Mouse (Mus musculus) layer of hippocampus, postnatal 10 days (tissue): ENCODE measurements around the gene Klhl40. TPM values are rescaled to one million over a fixed set of nuclear protein-coding genes. Genes with fewer than 3 reads are reported as not detected.

Source experiments
- DNase-seq, 2 experiments: peaks; one replicate each; pipeline ENCODE4 v3.0.0; 2021; ENCODE audit warnings: low spot score in 2 of 2
- long read RNA-seq: library from polyadenylated mRNA; stranded (forward); transcript quantifications from one replicate; pipeline ENCODE4 v2.0.0, GENCODE M21; 2023
- total RNA-seq, 2 experiments: library from RNA; stranded (reverse); gene quantifications; 2 replicates each; pipeline ENCODE4 v1.2.3; 2021

Klhl40 gene
- 1 to 10 TPM; 2.9 to 3.2 TPM for total RNA-seq
- long read RNA-seq, partial matches to known transcripts, result 1 of 4 reads
- long read RNA-seq, other reads (novel, unspliced or antisense), result 0 of 4 reads

DNA sequence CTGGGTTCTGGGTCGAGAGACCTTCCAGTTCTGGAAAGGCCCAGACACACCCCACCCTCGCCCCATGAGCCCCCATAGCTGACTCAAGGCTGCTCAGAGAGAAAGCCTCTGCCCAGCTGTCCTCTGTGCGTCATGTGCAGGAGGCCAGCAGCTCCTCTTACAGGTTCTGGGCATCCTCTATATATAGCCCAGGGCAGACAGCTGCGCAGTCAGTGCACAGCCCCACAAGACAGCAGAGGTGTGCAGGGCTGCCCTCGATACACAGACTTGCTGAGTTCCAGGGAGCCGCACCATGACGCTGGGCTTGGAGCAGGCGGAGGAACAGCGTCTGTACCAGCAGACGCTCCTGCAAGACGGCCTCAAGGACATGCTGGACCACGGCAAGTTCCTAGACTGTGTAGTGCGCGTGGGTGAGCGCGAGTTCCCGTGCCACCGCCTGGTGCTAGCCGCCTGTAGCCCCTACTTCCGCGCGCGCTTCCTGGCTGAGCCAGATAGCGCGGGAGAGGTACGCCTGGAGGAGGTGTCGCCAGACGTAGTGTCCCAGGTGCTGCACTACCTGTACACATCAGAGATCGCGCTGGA is at the start of gene Klhl40:
Gene Klhl40 (plus strand): TSS at position 124 of the 582 bp plus-strand sequence.
- DNase-seq, result no peak

DNA sequence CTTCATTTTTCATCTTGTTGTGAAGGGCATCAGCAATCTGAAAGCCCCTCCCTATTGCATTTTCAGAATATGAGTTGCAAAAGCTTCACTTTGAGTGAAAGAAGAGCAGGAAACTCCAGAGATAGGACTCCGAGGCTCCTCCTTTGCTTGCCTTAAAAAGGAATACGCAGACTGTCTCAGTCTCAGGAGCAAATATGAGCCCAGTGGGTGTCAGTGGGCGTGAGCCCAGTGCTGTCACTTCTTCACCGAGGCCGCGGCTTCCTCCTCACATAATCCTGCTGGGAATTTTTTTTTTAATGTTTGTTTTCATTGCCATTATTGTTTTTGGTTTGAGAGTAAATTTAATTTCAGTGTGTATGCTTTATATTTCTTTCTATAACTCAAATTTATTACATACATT is 36.9 kb upstream of the Klhl40 start:
- DNase-seq, result no peak

DNA sequence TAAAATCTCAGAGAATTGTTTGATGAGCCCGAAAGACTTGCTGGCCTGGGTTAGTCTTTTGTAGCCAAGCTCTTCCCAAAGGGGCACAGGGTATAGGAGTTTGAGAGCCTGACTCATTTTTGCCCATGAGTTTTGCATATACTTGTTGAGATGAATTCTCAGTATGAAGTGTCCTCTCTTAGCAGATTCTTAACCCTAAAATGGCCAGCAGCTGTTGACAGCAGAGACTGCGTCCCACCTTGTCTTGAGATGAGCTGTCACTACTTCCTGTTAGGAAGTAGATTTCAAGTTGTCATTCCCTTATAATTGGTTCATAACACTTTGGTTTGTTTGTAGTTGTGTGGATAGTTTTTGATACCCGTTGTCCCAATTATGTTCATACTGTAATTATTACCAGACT is 36.2 kb upstream of the Klhl40 start:
- DNase-seq, result no peak

DNA sequence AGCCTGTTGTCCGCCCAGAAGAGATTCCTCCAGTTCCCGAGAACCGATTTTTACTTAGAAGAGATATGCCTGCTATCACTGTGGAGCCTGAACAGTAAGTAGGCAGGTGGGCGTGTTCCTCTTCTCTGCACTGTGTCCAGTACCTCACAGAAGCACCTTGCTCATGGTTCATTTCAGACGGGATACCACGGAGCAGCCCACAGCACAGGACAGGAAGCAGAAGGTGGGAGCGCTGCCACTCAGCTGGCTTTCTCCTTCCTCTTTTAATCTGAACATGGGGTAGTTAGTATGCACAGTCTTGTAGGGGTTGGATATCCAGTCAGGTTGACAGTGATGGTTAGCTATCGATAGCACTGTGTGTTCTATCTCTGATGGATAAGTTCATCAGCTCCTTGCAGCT is 33.4 kb upstream of the Klhl40 start:
- no peak for DNase-seq

- DNase-seq, result no peak
Observed at GRCm38 (mm10) chr9:121752774-121753173, 24.6 kb upstream of the Klhl40 start.

DNA sequence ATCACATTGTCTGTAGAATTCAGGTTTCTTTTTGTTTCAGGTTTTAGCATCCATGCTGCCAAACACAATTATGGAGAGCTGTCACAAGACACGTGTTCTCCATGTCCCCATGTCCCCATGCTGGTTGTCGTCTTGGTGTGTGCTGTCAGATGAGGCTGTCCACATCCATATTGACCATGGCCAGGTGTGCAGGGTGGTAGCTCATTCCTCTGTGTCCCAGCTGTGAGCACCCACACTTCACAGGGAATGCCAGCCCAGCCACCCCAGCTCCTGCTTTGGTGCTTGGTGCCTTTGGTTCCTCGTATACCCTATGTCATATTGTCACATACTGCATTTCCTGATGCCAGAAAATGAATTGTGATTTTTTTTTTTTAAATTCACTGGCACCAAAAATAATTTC is 22.8 kb upstream of the Klhl40 start:
- no peak for DNase-seq

DNA sequence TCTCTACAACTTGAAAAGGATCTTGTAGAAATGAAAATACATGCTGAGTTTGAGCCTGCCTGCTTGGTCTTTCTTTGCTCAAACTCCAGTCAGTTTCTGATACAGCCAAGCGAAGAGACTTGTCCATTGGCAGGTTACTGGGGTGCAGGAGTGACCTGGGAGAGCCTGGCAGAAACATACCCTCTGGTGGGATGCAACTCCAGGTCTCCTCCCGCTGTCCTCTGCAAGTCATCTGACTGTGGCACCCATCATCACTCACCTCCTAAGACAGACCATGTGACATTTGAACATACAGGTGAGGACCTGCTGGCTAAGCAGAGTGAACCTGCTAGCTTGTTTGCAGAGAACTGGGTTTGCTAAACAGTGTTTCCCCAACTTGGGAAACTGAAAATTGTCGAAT is 20.6 kb upstream of the Klhl40 start:
- DNase-seq, result no peak

DNA sequence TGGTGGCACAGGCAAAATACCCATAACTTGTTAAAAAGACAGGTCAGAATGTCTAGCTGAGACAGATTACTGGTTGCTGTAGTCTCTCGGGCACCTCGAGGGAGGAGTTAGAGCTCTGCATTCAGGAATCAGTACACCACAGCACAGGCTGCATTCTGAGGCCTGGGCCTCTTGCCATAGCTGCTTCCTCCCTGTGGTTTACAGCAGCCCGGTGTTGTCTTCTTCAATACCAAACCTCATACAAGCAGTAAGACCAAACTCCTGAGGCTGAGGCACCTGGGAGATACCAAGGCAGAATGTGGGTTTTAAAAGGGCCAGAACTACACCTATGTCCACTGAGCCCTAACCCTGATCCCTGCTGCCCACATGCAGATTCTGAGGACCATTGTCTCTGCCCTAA is 20.0 kb upstream of the Klhl40 start:
- DNase-seq, result peak; percentile 29 to 34

- DNase-seq, result peak in 1 of 2 experiments; percentile 32
Observed at GRCm38 (mm10) chr9:121757835-121758814, 19.3 kb upstream of the Klhl40 start.

- peak; percentile 82 to 84 for DNase-seq
Observed at GRCm38 (mm10) chr9:121759091-121760081, 18.0 kb upstream of the Klhl40 start, which contains the start of gene Zfp651. Gene Zfp651 (plus strand): TSS chr9:121759330.

DNA sequence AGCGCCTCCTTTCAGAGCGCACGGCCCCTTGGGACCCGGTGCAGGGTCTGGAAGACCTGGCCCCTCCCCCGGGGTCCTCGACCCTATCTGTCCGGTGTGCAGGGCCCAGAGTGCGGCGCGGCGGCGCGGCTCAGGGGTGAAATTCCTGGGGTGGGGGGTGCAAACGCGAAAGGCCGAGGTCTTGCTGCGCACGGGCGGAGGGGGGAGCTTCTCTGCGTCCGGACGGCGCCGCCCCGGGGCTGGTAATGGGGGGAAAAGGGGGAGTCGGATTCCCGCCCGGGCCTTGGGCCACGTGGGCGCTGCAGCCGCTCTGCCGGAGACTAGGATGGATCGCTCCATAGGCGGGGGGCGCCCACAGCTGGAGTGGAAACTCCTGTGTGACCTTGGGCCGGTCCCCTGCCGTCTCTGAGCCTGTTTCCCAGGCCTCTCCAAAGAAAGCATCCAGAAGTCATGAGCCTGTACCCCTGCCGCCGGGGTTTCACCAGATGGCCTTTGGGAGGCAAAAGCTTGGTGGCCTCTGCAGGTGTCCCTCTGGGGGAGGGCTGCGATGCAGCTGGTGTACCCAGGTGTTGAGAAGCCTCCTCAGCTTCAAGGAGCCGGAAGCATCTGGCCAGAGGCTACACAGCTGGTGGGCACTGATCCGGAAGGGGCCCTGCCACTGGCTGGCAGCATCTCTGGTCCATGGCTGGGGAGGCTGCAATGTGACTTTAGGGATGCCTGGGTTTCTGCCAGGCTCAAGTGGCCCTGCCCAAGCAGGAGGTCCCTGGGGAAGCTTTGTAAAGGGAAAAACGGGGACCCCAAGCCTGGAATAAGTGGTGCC is 16.9 kb upstream of the Klhl40 start:
- DNase-seq, result peak; percentile 57 to 72

DNA sequence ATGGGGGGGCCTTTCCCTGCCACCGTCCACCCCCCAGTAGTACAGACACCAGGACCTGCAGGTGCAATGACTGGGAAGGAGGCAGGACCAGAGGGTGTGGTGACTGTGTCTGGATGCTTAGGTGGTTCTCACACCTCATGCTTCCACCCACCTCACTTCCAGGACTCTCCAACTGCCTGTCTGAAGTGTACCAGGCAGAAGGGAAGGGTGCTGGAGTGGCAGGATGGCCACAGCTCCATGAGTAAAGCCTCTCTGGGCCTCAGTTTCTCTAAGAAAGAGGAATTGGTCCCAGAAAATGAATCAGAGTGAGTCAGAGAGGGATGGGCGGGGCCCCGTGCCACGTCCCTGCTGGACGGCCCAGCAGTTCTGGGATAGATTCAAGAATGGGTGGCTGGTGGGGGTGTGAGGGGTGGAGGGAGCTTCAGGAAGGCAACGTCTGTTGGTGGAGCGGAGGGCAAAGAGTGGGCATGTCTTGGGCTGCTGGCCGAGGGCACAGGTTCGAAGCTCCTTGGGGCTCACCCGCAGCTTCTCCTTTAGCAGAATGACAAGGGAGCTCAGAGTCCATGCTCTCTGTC is 16.2 kb upstream of the Klhl40 start:
- DNase-seq, result no peak

DNA sequence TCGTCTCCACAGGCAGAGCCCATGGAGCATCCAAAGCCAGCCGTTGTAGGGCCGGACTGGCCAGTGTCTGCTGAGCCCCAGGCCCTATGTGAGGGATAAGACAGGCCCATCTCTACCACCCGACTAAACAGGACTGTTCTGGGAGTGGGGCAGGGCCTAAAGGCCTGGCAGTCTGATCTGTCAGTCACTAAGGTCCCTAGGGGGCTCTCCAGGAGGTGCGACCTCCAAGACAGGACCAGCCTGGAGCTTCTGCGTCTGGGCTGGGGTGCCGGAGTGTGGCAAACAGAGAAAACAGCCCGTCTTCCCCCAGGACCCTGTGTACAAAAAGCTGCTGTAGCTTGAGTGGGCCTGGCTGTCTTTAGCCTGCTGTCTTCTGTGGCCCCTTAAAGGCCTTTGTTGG is 15.6 kb upstream of the Klhl40 start:
- peak in 1 of 2 experiments; percentile 22 for DNase-seq

- DNase-seq, result no peak
Observed at GRCm38 (mm10) chr9:121762248-121762647, 15.2 kb upstream of the Klhl40 start.

DNA sequence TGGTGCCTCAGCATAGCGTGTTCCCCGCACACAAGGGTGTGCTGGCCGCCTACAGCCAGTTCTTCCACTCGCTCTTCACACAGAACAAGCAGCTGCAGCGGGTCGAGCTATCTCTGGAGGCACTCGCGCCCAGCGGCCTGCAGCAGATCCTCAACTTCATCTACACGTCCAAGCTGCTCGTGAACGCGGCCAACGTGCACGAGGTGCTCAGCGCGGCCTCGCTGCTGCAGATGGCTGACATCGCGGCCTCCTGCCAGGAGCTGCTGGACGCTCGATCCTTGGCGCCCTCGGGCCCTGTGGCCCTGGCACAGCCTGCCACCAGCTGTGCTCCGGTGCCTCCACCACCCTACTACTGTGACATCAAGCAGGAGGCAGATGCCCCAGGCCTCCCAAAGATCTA is 14.6 kb upstream of the Klhl40 start:
- no peak for DNase-seq

- DNase-seq, result peak in 1 of 2 experiments; percentile 67
Observed at GRCm38 (mm10) chr9:121763716-121764115, 13.7 kb upstream of the Klhl40 start.

DNA sequence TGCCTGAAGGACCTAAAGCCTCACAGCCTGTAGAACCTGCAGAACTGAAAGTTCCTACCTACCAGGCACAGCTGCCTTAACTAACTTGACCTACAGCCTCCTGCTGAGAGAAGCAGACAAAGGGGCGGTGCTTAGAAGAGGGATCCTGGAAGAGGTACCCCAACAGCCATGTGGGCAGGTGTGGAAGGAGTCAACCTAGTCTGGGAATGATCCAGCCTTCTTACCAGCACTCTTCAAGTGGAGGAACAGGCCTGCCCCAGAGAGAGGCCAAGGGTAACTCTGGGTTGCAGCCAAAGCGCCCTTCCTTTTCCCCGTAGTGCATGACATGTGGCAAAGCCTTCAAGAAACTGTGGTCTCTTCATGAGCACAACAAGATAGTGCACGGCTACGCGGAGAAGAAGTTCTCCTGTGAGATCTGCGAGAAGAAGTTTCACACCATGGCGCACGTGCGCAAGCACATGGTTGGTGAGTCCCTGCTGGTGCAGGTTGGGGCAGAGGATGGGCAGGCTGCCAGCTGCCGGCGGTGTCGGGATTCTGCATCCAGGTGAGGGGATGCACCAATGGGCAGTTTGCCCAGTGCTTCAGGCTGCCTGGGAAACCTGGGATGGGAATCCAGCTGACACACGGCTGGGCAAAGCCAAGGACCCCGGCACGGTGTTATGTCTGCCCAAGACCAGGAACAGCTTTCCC is 12.1 kb upstream of the Klhl40 start:
- no peak for DNase-seq

DNA sequence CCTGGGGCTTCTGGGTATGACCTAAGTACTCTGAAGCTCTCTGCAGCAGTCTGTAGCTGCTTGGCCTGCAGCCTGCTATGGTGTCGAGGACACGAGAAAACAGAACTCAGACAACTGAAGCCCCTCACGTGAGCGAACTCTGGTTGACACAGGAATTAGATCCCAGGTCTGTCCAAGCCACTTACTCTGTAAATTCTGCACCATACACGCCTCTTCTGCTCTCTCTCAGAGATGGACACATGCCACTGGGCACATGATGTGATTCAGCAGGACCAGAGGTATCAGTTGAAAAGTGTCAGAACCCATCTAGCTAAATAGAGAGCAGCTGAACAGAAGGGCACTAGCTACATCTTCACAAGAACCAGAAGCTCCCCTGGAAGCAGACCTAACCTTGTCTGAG is 5.0 kb upstream of the Klhl40 start:
- DNase-seq, result no peak

GRCm38 (mm10) chr9:121775951-121776350 is 1.5 kb upstream of the Klhl40 start:
- no peak for DNase-seq
